Mouse (Mus musculus) cortical plate, adult 2 months (tissue): ENCODE data around the gene Fam213b. TPM values are rescaled to one million over a fixed set of nuclear protein-coding genes. Genes with fewer than 3 reads are reported as not detected.

Experiments
- H3K27ac ChIP-seq: fragments of 200-500 bp; 2 replicates; pipeline ENCODE4 v1.5.1; 2012; ENCODE audit warnings: low read length, control low read depth, inconsistent platforms; ENCODE audit not compliant: insufficient read depth
- H3K4me1 ChIP-seq: fragments of 200-500 bp; 2 replicates; pipeline ENCODE4 v1.6.1; 2011; ENCODE audit warnings: low read length; ENCODE audit not compliant: control insufficient read depth, insufficient read depth
- H3K4me3 ChIP-seq: fragments of 200-500 bp; 2 replicates; pipeline ENCODE4 v1.5.1; 2011; ENCODE audit warnings: mild to moderate bottlenecking, low read length, control low read depth; ENCODE audit not compliant: insufficient read depth
- CTCF ChIP-seq: fragments of 200-500 bp; IDR thresholded peaks from 2 replicates; pipeline ENCODE4 v1.5.1; 2011; ENCODE audit warnings: mild to moderate bottlenecking, control low read depth, low read length; ENCODE audit not compliant: insufficient read depth; ENCODE audit errors: extremely low read depth
- POLR2A ChIP-seq: fragments of 200-500 bp; IDR thresholded peaks from 2 replicates; pipeline ENCODE4 v1.6.1; 2011; ENCODE audit warnings: mild to moderate bottlenecking, low read length, control low read depth; ENCODE audit not compliant: insufficient read depth; ENCODE audit errors: extremely low read depth
- polyA plus RNA-seq: library from polyadenylated mRNA; depleted of rRNA; stranded (reverse); fragments of >200 nt; gene quantifications from 2 replicates; pipeline ENCODE4 v1.2.3, GENCODE M21; 2012

The Fam213b gene
- polyA plus RNA-seq, 1 experiment: 155 TPM

GRCm38 (mm10) chr4:154925413-154925812 lies 26.5 kb upstream of the Fam213b start:
- Histone ChIP-seq H3K27ac (no peak overlapping the region), H3K4me1 (no peaks in the 10 kb centered on the region), H3K4me3 (no peak overlapping the region)
- no peak for TF ChIP-seq POLR2A
- 0 out of 2 replicates have a peak, but pooled peaks have one; percentile 18 for TF ChIP-seq CTCF

- Histone ChIP-seq H3K27ac (no peak overlapping the region), H3K4me3 (no peak overlapping the region), H3K4me1 (no peaks in the 10 kb centered on the region)
- no peak for TF ChIP-seq POLR2A
- no peak for TF ChIP-seq CTCF
These were observed 24.0 kb upstream of the Fam213b start for GRCm38 (mm10) chr4:154922931-154923330.

- Histone ChIP-seq H3K4me1 (no peaks in the 10 kb centered on the region), H3K4me3 (no peak overlapping the region), H3K27ac (no peak overlapping the region)
- TF ChIP-seq CTCF: no peak
- TF ChIP-seq POLR2A: no peak
These were observed 23.4 kb upstream of the Fam213b start for GRCm38 (mm10) chr4:154922291-154922690.

- H3K4me1 ChIP-seq: no peaks in the 10 kb centered on the region
These were observed 17.7 kb upstream of the Fam213b start for GRCm38 (mm10) chr4:154916662-154917061.

GRCm38 (mm10) chr4:154915286-154915685 lies 16.4 kb upstream of the Fam213b start:
- H3K27ac ChIP-seq: no peak overlapping the region
- no peak overlapping the region for H3K4me3 ChIP-seq
- no peaks in the 10 kb centered on the region for H3K4me1 ChIP-seq
- TF ChIP-seq POLR2A: no peak

More at GRCm38 (mm10) chr4:154916662-154917061, 17.7 kb upstream of the Fam213b start:
- H3K27ac ChIP-seq: no peak overlapping the region
- TF ChIP-seq CTCF (no peak), POLR2A (no peak)
- no peak overlapping the region for H3K4me3 ChIP-seq

- Histone ChIP-seq H3K4me1 (no peaks in the 10 kb centered on the region), H3K4me3 (no peak overlapping the region), H3K27ac (no peak overlapping the region)
- TF ChIP-seq CTCF: no peak
- no peak for TF ChIP-seq POLR2A
These were observed 15.8 kb upstream of the Fam213b start for GRCm38 (mm10) chr4:154914707-154915106.

- H3K4me1 ChIP-seq: no peaks in the 10 kb centered on the region
- H3K27ac ChIP-seq: no peak overlapping the region
- H3K4me3 ChIP-seq: no peak overlapping the region
- no peak for TF ChIP-seq POLR2A
- TF ChIP-seq CTCF: no peak
These were observed 15.3 kb upstream of the Fam213b start for GRCm38 (mm10) chr4:154914252-154914651.

- Histone ChIP-seq H3K27ac (no peak overlapping the region), H3K4me3 (no peak overlapping the region), H3K4me1 (no peaks in the 10 kb centered on the region)
- TF ChIP-seq POLR2A (no peak), CTCF (no peak)
These were observed 14.9 kb upstream of the Fam213b start for GRCm38 (mm10) chr4:154913845-154914244.

- H3K4me3 ChIP-seq: no peak overlapping the region
- H3K27ac ChIP-seq: no peak overlapping the region
- no peaks in the 10 kb centered on the region for H3K4me1 ChIP-seq
- TF ChIP-seq CTCF (no peak), POLR2A (no peak)
These were observed 12.7 kb upstream of the Fam213b start for GRCm38 (mm10) chr4:154911644-154912043.

GRCm38 (mm10) chr4:154910606-154911522 lies 11.9 kb upstream of the Fam213b start:
- peak overlapping the region; percentile 83 for H3K27ac ChIP-seq

More at GRCm38 (mm10) chr4:154910606-154911522, 11.9 kb upstream of the Fam213b start:
- H3K4me3 ChIP-seq: no peak overlapping the region
- TF ChIP-seq CTCF: no peak
- no peak for TF ChIP-seq POLR2A
- H3K4me1 ChIP-seq: no peaks in the 10 kb centered on the region
